Comparison of ENCODE assay signal across 35 mouse cellular contexts in the genomic region with DNA sequence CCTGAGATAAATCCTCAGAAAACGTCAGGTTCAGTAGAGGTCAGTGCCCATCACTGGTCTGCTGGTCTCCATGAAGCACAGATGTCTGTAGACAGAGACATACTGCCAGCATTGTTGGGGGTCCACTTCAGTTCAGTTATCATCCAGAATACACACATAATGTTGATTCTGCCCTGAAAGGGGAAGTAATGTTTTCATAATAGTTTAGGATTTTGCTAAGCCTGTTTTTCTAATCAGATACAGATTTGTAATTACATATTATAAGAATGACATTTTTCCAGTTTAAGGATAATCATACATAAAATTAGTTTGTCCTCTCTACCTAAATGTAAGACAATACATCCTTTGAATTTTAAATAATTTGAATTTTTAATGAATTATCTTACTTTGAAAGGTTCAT.
"Had no signal": no experiment of that assay in that cellular context is flagged by ENCODE, and none has a peak within 500 bp of the region (broad histone marks: within the 10 kb centered on the region; RNA-seq: fewer than 3 reads in every experiment).

No protein-coding gene starts in this region.

- H3K9me3 ChIP-seq: heart, embryonic 12.5 days; heart, embryonic 13.5 days; heart, embryonic 15.5 days; hindbrain, embryonic 10.5 days; hindbrain, embryonic 12.5 days; hindbrain, embryonic 13.5 days; hindbrain, embryonic 15.5 days; intestine, embryonic 15.5 days; kidney, embryonic 15.5 days had no signal

- H3K4me3 ChIP-seq: heart, embryonic 12.5 days; heart, embryonic 13.5 days; heart, embryonic 15.5 days; hindbrain, embryonic 10.5 days; hindbrain, embryonic 12.5 days; hindbrain, embryonic 13.5 days; hindbrain, embryonic 15.5 days; intestine, embryonic 15.5 days; kidney, embryonic 15.5 days; layer of hippocampus, adult 2 months; left cerebral cortex, adult 2 months had no signal

- H3K27me3 ChIP-seq: heart, embryonic 12.5 days; heart, embryonic 13.5 days; heart, embryonic 15.5 days; hindbrain, embryonic 12.5 days; hindbrain, embryonic 13.5 days; hindbrain, embryonic 15.5 days; intestine, embryonic 15.5 days; kidney, embryonic 15.5 days had no signal

- H3K4me1 ChIP-seq: heart, embryonic 12.5 days; heart, embryonic 13.5 days; heart, embryonic 15.5 days; hindbrain, embryonic 10.5 days; hindbrain, embryonic 12.5 days; hindbrain, embryonic 13.5 days; hindbrain, embryonic 15.5 days; intestine, embryonic 15.5 days; kidney, embryonic 15.5 days had no signal

- DNase-seq: heart, postnatal 10 days; heart, postnatal 14 days; heart, postnatal 36 days; heart, postnatal 4 days; kidney, adult 11 months; kidney, adult 18-20 months; kidney, adult 2 months; kidney, adult 8-10 months; kidney, adult 9 months; kidney, postnatal 10 days; kidney, postnatal 14 days; kidney, postnatal 25 days; kidney, postnatal 36 days; kidney, postnatal 4 days; layer of hippocampus, adult 9-11 months; layer of hippocampus, postnatal 36 days had no signal

- H3K27ac ChIP-seq: heart, embryonic 13.5 days; heart, embryonic 15.5 days; hindbrain, embryonic 10.5 days; hindbrain, embryonic 12.5 days; hindbrain, embryonic 13.5 days; hindbrain, embryonic 14.5 days; hindbrain, embryonic 15.5 days; hindbrain, postnatal 0 days; intestine, embryonic 15.5 days; kidney, embryonic 15.5 days; kidney, postnatal 0 days; layer of hippocampus, adult 2 months; left cerebral cortex, adult 2 months had no signal

- ATAC-seq: hindbrain, embryonic 16.5 days; hindbrain, postnatal 0 days; inflammation-experienced regulatory T-cells, adult 6 months; intestine, embryonic 15.5 days; intestine, embryonic 16.5 days; intestine, postnatal 0 days had no signal

- H3K9ac ChIP-seq: heart, embryonic 12.5 days; heart, embryonic 13.5 days; heart, embryonic 15.5 days; hindbrain, embryonic 12.5 days; hindbrain, embryonic 13.5 days; hindbrain, embryonic 14.5 days; hindbrain, embryonic 15.5 days; intestine, embryonic 15.5 days; kidney, embryonic 15.5 days had no signal

- H3K4me2 ChIP-seq: heart, embryonic 11.5 days; heart, embryonic 12.5 days; heart, embryonic 13.5 days; heart, embryonic 15.5 days; hindbrain, embryonic 12.5 days; hindbrain, embryonic 13.5 days; hindbrain, embryonic 14.5 days; hindbrain, embryonic 15.5 days; intestine, embryonic 15.5 days; kidney, embryonic 15.5 days had no signal
